Mouse (Mus musculus): ENCODE measurements around the gene Cnih3. TPM values are rescaled to one million over a fixed set of nuclear protein-coding genes. Genes with fewer than 3 reads are reported as not detected.

Gene Cnih3
- polyA plus RNA-seq, 1 experiment from 2014 or later, result not detected

DNA sequence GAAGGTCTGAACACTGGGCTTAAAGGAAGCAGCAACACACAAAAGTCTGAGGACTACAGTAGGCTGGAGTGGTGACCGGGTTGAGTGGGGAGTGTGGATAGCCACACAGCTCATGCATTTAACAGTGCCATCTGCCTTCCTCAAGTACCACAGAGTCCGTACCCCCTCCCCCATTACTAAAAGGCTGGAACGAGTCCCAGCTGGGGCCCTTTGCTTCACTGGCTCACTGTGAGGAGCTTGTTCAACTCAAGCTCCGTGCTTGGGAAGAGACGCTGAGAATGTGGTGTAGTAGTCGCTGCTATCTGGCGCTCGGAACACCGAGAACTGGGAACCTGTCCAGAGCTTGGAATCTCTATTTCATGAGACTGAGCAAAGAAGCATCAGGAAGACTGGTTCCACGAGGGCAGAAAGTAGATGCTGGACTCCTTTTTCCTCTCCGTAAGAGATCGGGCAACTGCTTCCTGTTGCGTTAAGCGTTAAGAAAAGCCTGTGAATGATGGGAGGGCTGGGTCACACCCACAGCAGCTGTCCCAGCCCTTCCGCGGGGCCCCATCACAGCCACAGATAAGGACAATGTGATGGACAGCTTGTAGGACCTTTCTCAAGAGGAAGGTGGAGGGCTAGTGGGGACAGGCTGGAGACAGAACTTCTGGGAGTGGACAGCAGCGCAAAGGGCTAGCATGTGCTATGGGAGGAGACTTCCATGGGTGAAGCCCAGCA, 114.3 kb downstream of the Cnih3 start:
- no peak overlapping the region for H3K27ac ChIP-seq (ENCODE audit: low read depth)
- H3K9me3 ChIP-seq (ENCODE audit: low read length), result no peaks in the 10 kb centered on the region; the same call in 1 of the 2 replicates
- H3K4me1 ChIP-seq (ENCODE audit: insufficient read depth), result 0 out of 2 replicates have a peak, but pooled peaks cover 13% of the 10 kb centered on the region
- no peaks in the 10 kb centered on the region for H3K27me3 ChIP-seq (ENCODE audit: insufficient read depth, low read length)
- H3K4me3 ChIP-seq (ENCODE audit: low read depth, low read length), result no peak overlapping the region
- ATAC-seq (peak; percentile 2; the same call in 1 of the 2 replicates), DNase-seq (no peak)
- H3K9ac ChIP-seq (replicated peaks), result no peak overlapping the region
- TF ChIP-seq EP300 (IDR thresholded peaks at IDR 0.05; ENCODE audit: low read depth) (no peak), CTCF (IDR thresholded peaks at IDR 0.05; ENCODE audit: low read depth) (no peak)
- 51% methylated on average over 17 of the region's 17 CpGs for WGBS (ENCODE audit: insufficient replicate concordance)
- H3K4me2 ChIP-seq (ENCODE audit: low read depth, low read length), result no peak overlapping the region
- no peaks in the 10 kb centered on the region for H3K36me3 ChIP-seq (replicated peaks; ENCODE audit: insufficient read depth, low read length)

GRCm38 (mm10) chr1:181467321-181467670, 114.9 kb downstream of the Cnih3 start:
- ATAC-seq (peak; percentile 66), DNase-seq (no peak)
- WGBS (ENCODE audit: insufficient replicate concordance), result 60% methylated on average over 6 of the region's 6 CpGs
- Histone ChIP-seq H3K9ac (replicated peaks) (no peak overlapping the region), H3K36me3 (replicated peaks; ENCODE audit: insufficient read depth, low read length) (no peaks in the 10 kb centered on the region), H3K4me1 (ENCODE audit: insufficient read depth) (0 out of 2 replicates have a peak, but pooled peaks cover 13% of the 10 kb centered on the region), H3K4me3 (ENCODE audit: low read depth, low read length) (no peak overlapping the region), H3K27me3 (ENCODE audit: insufficient read depth, low read length) (no peaks in the 10 kb centered on the region), H3K4me2 (ENCODE audit: low read depth, low read length) (no peak overlapping the region), H3K9me3 (ENCODE audit: low read length) (no peaks in the 10 kb centered on the region; the same call in 1 of the 2 replicates), H3K27ac (ENCODE audit: low read depth) (no peak overlapping the region)
- TF ChIP-seq EP300 (IDR thresholded peaks at IDR 0.05; ENCODE audit: low read depth) (no peak), CTCF (IDR thresholded peaks at IDR 0.05; ENCODE audit: low read depth) (no peak)

DNA sequence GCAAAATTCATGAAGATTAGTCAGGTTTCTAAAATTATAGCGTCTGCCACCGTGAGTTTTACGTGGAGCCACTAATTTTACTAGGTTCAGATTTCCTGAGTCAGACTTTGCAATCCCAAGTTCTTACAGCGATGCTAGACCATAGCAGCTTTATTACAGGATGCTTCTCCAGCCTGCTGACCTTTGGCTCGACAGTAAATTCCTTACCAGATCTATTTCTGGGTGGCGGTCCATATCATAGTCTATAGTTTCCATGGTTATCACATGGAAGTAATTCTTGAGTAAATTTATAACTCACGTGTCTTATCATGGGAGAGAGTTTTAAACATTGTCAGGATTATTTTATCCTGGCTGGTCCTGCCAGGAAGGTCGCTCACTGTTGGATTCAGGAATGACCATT, 117.0 kb downstream of the Cnih3 start:
- Histone ChIP-seq H3K9me3 (ENCODE audit: low read length) (no peaks in the 10 kb centered on the region; the same call in 1 of the 2 replicates), H3K4me1 (ENCODE audit: insufficient read depth) (0 out of 2 replicates have a peak, but pooled peaks cover 13% of the 10 kb centered on the region), H3K36me3 (replicated peaks; ENCODE audit: insufficient read depth, low read length) (no peaks in the 10 kb centered on the region), H3K27me3 (ENCODE audit: insufficient read depth, low read length) (no peaks in the 10 kb centered on the region), H3K9ac (replicated peaks) (no peak overlapping the region), H3K27ac (ENCODE audit: low read depth) (no peak overlapping the region), H3K4me2 (ENCODE audit: low read depth, low read length) (no peak overlapping the region), H3K4me3 (ENCODE audit: low read depth, low read length) (no peak overlapping the region)
- DNase-seq, result no peak
- WGBS (ENCODE audit: insufficient replicate concordance), result 68% methylated on average over 8 of the region's 8 CpGs
- ATAC-seq, result no peak
- TF ChIP-seq EP300 (IDR thresholded peaks at IDR 0.05; ENCODE audit: low read depth) (no peak), CTCF (IDR thresholded peaks at IDR 0.05; ENCODE audit: low read depth) (no peak)

DNA sequence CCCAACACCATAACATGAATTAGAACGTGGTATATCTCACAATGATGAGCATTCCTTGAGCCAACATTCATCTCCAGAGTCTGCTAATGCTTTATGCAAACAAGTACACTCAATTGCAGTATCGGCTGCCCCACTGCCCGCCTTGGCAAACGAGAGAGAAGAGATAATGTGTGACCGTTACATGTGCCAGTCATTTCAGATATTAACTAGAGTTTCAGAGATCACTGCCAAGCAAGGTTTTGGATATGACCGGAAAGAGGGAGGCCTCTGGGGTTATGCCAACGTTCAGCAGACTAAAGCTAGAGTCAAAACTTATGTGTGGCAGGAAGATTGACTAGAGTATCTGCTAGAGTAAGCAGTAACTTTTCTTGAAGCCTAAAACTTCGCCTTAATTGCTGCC, 123.7 kb downstream of the Cnih3 start:
- no peak overlapping the region for H3K4me2 ChIP-seq (ENCODE audit: low read depth, low read length)
- H3K4me1 ChIP-seq (ENCODE audit: insufficient read depth), result no peaks in the 10 kb centered on the region
- H3K9ac ChIP-seq (replicated peaks), result no peak overlapping the region
- no peaks in the 10 kb centered on the region for H3K27me3 ChIP-seq (ENCODE audit: insufficient read depth, low read length)
- H3K36me3 ChIP-seq (replicated peaks; ENCODE audit: insufficient read depth, low read length), result no peaks in the 10 kb centered on the region
- ATAC-seq, result no peak
- DNase-seq, result no peak
- H3K9me3 ChIP-seq (ENCODE audit: low read length), result no peaks in the 10 kb centered on the region
- no peak overlapping the region for H3K4me3 ChIP-seq (ENCODE audit: low read depth, low read length)
- 64% methylated on average over 8 of the region's 8 CpGs for WGBS (ENCODE audit: insufficient replicate concordance)
- no peak for TF ChIP-seq EP300 (IDR thresholded peaks at IDR 0.05; ENCODE audit: low read depth)
- no peak for TF ChIP-seq CTCF (IDR thresholded peaks at IDR 0.05; ENCODE audit: low read depth)
- no peak overlapping the region for H3K27ac ChIP-seq (ENCODE audit: low read depth)

DNA sequence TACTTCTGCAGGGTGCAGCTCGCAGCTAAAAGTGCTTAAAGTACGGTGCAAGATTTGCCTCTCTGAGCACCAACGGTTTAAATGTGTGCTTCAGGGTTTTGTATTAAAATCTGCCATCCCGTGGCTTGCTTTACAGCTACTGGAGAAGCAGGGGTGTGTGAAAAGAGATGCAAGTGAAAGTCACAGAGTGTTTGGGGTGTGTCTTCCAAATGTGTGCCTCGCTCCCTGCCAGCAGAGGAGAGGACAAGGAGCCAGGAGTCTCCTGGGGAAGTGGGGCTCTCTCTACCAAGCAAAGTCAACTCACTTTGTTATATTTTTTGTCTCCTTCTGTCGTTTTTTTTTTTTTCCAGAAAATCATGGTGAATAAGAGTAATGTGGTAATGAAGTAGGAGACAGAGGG, 124.1 kb downstream of the Cnih3 start:
- TF ChIP-seq EP300 (IDR thresholded peaks at IDR 0.05; ENCODE audit: low read depth) (no peak), CTCF (IDR thresholded peaks at IDR 0.05; ENCODE audit: low read depth) (no peak)
- 71% methylated on average over 6 of the region's 6 CpGs for WGBS (ENCODE audit: insufficient replicate concordance)
- Histone ChIP-seq H3K27ac (ENCODE audit: low read depth) (no peak overlapping the region), H3K27me3 (ENCODE audit: insufficient read depth, low read length) (no peaks in the 10 kb centered on the region), H3K4me2 (ENCODE audit: low read depth, low read length) (no peak overlapping the region), H3K4me3 (ENCODE audit: low read depth, low read length) (no peak overlapping the region), H3K36me3 (replicated peaks; ENCODE audit: insufficient read depth, low read length) (no peaks in the 10 kb centered on the region), H3K9me3 (ENCODE audit: low read length) (no peaks in the 10 kb centered on the region), H3K9ac (replicated peaks) (no peak overlapping the region), H3K4me1 (ENCODE audit: insufficient read depth) (no peaks in the 10 kb centered on the region)
- no peak for ATAC-seq
- no peak for DNase-seq

- WGBS (ENCODE audit: insufficient replicate concordance), result 70% methylated on average over 5 of the region's 5 CpGs
- ATAC-seq, result no peak
These were observed 132.3 kb downstream of the Cnih3 start for GRCm38 (mm10) chr1:181484696-181485095.

More at GRCm38 (mm10) chr1:181484696-181485095, 132.3 kb downstream of the Cnih3 start:
- H3K9me3 ChIP-seq (ENCODE audit: low read length), result no peaks in the 10 kb centered on the region
- H3K9ac ChIP-seq (replicated peaks), result no peak overlapping the region
- DNase-seq, result no peak
- H3K4me1 ChIP-seq (ENCODE audit: insufficient read depth), result no peaks in the 10 kb centered on the region
- no peak for TF ChIP-seq CTCF (IDR thresholded peaks at IDR 0.05; ENCODE audit: low read depth)
- no peak for TF ChIP-seq EP300 (IDR thresholded peaks at IDR 0.05; ENCODE audit: low read depth)
- H3K27me3 ChIP-seq (ENCODE audit: insufficient read depth, low read length), result no peaks in the 10 kb centered on the region
- H3K27ac ChIP-seq (ENCODE audit: low read depth), result no peak overlapping the region
- H3K36me3 ChIP-seq (replicated peaks; ENCODE audit: insufficient read depth, low read length), result no peaks in the 10 kb centered on the region
- no peak overlapping the region for H3K4me3 ChIP-seq (ENCODE audit: low read depth, low read length)
- no peak overlapping the region for H3K4me2 ChIP-seq (ENCODE audit: low read depth, low read length)
